Mouse (Mus musculus): ENCODE data around the gene Tmem125. TPM values are rescaled to one million over a fixed set of nuclear protein-coding genes. Genes with fewer than 3 reads are reported as not detected.

Gene Tmem125
- total RNA-seq, 2 experiments from 2014 or later = 0.25 TPM; not detected in 1

Other genes starting within 250 kb of the Tmem125 start
- 12.0 and 13.7 TPM in 2 replicates for gene Szt2, start 134.8 kb downstream of the Tmem125 start, total RNA-seq (2015)
- 4.0 and 5.3 TPM in 2 replicates for gene Szt2, start 134.8 kb downstream of the Tmem125 start, total RNA-seq (2017)
- 66.5 and 94.1 TPM in 2 replicates for gene Med8, start 134.7 kb downstream of the Tmem125 start, total RNA-seq (2015)
- 90.5 and 104 TPM in 2 replicates for gene Med8, start 134.7 kb downstream of the Tmem125 start, total RNA-seq (2017)
- 73.6 and 93.7 TPM in 2 replicates for gene Elovl1, start 116.0 kb downstream of the Tmem125 start, total RNA-seq (2015)
- gene Elovl1, start 116.0 kb downstream of the Tmem125 start, total RNA-seq (2017) = 58.7 and 64.1 TPM in 2 replicates
- gene Cdc20, start 106.7 kb downstream of the Tmem125 start, total RNA-seq (2015) = 42.5 and 50.4 TPM in 2 replicates
- gene Cdc20, start 106.7 kb downstream of the Tmem125 start, total RNA-seq (2017) = 87.4 and 89.5 TPM in 2 replicates
- 1.1 and 9.0 TPM in 2 replicates for gene Mpl, start 86.5 kb downstream of the Tmem125 start, total RNA-seq (2015)
- gene Mpl, start 86.5 kb downstream of the Tmem125 start, total RNA-seq (2017) = 0.12 and 0.95 TPM in 2 replicates
- gene Tie1, start 54.0 kb downstream of the Tmem125 start, total RNA-seq (2015) = 4.3 and 4.4 TPM in 2 replicates
- 3.5 and 4.3 TPM in 2 replicates for gene Tie1, start 54.0 kb downstream of the Tmem125 start, total RNA-seq (2017)
- gene 2610528J11Rik, start 17.0 kb downstream of the Tmem125 start, total RNA-seq (2015) = not detected in 2 replicates
- not detected in 2 replicates for gene 2610528J11Rik, start 17.0 kb downstream of the Tmem125 start, total RNA-seq (2017)
- 1.2 and 1.5 TPM in 2 replicates for gene Cfap57, start 76.7 kb upstream of the Tmem125 start, total RNA-seq (2015)
- gene Cfap57, start 76.7 kb upstream of the Tmem125 start, total RNA-seq (2017) = 3.5 and 4.3 TPM in 2 replicates
- 144 and 146 TPM in 2 replicates for gene Ebna1bp2, start 76.8 kb upstream of the Tmem125 start, total RNA-seq (2015)
- 133 and 168 TPM in 2 replicates for gene Ebna1bp2, start 76.8 kb upstream of the Tmem125 start, total RNA-seq (2017)
- not detected in 2 replicates for gene Olfr62, start 114.9 kb upstream of the Tmem125 start, total RNA-seq (2015)
- gene Olfr62, start 114.9 kb upstream of the Tmem125 start, total RNA-seq (2017) = not detected in 2 replicates
- not detected in 2 replicates for gene Olfr1342, start 148.7 kb upstream of the Tmem125 start, total RNA-seq (2015)
- gene Olfr1342, start 148.7 kb upstream of the Tmem125 start, total RNA-seq (2017) = not detected in 2 replicates
- gene Olfr1341, start 159.5 kb upstream of the Tmem125 start, total RNA-seq (2015) = not detected in 2 replicates
- not detected in 2 replicates for gene Olfr1341, start 159.5 kb upstream of the Tmem125 start, total RNA-seq (2017)
- not detected in 2 replicates for gene Olfr1340, start 176.1 kb upstream of the Tmem125 start, total RNA-seq (2015)
- gene Olfr1340, start 176.1 kb upstream of the Tmem125 start, total RNA-seq (2017) = not detected in 2 replicates
- gene Olfr1339, start 188.1 kb upstream of the Tmem125 start, total RNA-seq (2015) = not detected in 2 replicates
- not detected in 2 replicates for gene Olfr1339, start 188.1 kb upstream of the Tmem125 start, total RNA-seq (2017)
- not detected in 2 replicates for gene Olfr1338, start 214.7 kb upstream of the Tmem125 start, total RNA-seq (2015)
- not detected in 2 replicates for gene Olfr1338, start 214.7 kb upstream of the Tmem125 start, total RNA-seq (2017)
- not detected in 2 replicates for gene Olfr1337, start 238.5 kb upstream of the Tmem125 start, total RNA-seq (2015)
- not detected in 2 replicates for gene Olfr1337, start 238.5 kb upstream of the Tmem125 start, total RNA-seq (2017)